Mouse (Mus musculus): ENCODE measurements around the gene Tnr.

The Tnr gene

DNA sequence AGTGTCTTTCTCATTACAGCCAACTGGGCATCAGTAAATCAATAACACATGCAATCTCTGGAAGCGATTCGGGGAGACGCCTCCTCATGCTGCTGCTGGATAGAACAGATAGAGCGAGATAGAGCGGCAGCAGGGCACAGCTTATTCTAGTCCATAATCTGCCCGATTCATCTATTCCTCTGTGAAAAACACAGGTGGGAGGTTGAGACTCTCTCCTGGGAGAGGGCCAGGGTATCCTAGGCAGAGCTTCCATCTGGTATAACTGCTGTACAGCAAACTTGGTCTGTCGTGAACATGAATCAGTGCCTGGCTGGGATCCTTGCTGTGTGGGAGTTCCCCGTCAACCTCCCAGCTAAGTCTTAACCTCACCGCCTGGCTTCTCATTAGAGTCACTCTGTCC lies 193.4 kb downstream of the Tnr start:
- no peak for DNase-seq (ENCODE audit: low spot score in 2 of 2)

DNA sequence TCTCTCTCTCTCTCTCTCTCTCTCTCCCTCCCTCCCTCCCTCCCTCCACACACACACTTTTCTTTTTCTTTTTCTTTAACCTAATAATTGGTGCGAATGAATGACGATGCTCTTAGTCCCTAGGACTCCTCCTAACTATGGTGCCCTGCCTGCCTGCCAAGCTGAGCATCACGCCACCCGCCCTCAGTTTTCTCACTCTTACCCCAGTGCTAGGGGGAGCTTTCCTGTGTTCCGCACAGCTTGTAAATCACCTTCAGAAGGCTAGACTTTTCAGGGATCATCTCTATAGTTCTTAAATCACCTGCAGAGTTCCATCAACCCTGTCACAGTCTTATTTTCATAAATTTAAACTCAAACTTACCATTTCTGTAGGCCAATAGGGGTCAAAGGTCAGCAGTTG lies 200.2 kb downstream of the Tnr start:
- DNase-seq (ENCODE audit: low spot score in 2 of 2), result no peak

DNA sequence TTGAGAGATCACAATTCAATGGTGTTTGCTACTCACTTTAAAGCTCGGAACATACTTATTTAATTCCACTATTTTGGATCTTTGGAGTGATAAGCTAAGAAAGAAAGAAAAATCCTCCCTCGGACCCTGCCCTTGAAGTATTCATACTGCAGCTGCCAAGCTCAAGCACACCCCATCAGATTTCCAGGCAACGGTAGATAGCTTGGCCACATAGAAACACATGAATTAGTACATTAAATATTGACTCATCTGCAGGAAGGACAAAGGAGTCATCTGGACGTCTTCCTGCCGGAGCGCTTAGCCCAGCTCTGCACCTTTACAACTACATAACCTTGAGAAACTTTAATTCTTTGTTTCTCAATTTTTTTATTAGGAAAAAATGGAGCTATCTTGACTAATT lies 205.7 kb downstream of the Tnr start:
- DNase-seq (ENCODE audit: low spot score in 2 of 2), result no peak

DNA sequence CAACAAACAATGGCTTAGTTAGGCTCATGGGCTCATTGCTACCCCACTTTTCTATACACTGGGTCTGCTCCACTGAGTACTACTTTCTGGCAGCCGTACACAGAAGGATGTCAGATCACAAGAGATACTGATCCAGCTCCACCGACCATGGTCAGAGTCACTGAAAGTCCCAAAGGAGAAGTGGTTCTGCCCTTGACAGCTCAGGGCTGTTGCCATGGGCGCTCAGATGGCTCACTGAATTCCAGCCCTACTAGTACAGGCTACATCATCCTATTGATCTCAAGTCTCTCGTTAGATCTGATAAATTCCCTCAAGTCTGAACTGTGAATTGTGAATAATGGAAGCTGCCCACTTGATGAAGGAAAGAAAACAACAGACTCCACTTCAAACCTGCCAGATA lies 207.3 kb downstream of the Tnr start:
- no peak for DNase-seq (ENCODE audit: low spot score in 2 of 2)

DNA sequence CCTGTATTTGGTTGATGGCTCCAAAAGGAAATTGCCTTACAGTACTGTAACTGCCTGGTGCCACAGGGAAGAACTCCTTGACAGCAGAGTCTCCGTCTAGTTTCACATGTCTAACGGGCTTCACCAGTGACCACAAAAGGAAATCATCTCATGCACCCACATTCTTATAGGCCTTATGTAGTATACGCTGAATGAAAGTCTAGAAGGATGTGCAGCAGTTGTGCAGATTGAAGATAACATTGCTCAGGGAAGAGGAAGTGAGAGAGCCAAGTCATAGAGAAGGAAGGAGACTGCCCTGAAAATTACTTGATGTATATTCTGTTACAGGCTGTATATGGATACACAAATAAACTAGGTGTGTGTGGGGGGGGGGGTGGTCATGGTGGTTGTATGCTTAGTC lies 211.5 kb downstream of the Tnr start:
- DNase-seq (ENCODE audit: low spot score in 2 of 2), result peak in 1 of 2 experiments; percentile 5

DNA sequence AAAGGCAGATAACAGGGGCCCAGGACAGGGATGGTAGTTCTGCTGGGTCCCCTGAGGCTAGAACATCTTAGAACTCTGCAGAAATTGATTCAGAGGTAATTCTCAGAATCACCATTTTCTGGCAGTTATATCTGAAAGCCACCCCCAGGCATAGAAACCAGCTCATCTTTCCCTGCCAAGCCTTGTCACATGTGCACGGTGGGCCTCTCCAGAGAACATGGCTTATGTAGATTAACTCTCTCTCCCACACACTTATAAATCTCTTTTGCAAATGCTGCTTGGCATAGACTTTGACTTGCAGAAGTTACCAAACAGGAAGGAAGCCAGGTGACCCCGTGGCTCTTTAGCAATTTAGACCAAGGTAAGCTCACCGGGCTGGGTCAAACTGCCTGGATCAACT lies 215.9 kb downstream of the Tnr start:
- DNase-seq (ENCODE audit: low spot score in 2 of 2), result no peak

DNA sequence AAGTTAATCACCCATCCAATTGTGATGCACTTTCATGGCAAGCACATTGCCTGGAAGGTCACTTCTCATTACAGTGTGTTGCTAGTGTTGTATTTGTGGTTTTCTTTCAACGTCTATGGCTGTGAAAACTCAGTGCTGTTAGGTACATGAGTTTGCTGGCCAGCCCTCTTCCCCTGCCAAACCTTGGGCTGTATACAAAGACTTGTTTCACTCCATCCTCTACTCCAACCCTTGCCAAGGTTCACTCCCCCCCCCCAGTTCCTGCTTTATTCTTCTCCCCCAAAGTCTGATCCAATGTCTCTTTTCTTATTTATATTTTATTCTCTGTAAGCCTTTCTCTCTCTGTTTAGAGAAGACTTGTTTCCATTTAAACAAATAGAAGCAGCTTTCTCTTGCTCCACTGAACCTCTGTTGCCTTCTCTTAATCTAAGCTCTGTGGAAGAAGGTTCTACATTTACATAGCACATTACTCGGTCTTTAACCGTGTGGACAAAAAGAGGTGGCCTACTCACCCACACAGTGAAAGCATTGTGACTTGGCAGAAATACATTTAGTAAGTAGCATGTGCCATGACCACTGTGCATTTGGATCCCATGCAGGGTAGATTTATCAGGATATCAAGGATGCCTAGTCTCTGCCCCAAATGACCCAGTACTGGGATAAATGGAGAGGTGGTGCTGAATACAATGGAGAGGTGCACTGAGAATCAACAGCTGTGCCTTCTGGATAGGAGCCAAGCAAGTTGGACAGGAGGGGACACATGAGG lies 217.9 kb downstream of the Tnr start:
- DNase-seq (ENCODE audit: low spot score in 2 of 2), result no peak

DNA sequence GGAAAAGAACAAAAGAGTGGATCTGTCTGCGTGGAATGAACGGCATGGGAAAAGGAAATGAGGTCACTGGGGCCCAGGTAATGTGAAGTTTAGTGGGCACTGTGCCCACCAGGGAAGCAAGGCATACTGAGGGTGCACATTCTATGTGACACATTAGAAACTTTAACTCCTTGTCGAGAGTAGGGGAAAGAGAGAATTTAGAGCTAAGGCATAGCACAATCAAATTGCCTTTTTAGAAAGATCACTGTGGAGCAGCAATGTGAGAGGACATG lies 218.4 kb downstream of the Tnr start:
- DNase-seq (ENCODE audit: low spot score in 2 of 2), result no peak

DNA sequence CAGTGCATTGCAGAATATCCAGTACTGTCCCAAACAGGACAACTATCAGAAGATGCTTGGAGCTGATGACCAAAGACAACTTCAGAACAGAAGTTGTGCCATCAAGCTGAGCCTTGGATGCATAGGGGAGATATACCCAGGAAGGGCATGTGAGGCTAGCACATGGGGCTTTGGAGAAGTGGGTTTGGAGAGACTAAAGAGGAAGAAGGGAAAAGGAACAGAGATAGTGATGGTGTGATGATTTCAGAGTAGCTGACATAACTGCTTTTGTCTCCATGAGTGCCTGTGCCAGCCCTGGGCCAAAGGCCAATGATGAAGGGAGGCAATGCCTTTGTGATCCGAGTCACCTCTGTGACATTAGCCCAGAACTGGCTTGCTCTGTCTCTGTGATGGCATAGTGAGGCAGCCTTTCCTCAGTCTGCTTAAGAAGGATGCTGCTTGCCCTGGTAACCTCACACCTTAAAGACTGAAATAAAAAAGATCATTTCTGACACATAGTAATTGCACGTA lies 220.2 kb downstream of the Tnr start:
- DNase-seq (ENCODE audit: low spot score in 2 of 2), result peak in 1 of 2 experiments; percentile 11

DNA sequence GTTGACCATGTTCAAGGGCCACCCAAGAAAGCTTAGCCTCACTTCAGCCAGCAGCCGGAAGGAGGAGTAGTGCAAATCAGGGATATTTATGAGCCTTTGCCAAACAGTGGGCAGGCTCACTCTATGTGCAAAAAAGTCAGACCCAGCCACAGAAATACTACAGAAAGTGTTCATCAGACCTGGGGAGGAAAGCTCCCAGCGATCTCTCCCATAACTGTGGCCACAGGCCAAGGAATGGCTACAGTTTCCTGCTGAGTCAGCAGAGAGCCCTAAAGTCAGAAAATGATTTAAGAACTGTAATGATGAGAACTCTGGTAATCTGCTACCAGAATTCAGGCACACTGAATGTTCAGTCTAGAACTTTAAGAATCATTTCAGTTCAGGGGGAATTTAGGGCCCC lies 221.7 kb downstream of the Tnr start:
- DNase-seq (ENCODE audit: low spot score in 2 of 2), result no peak

DNA sequence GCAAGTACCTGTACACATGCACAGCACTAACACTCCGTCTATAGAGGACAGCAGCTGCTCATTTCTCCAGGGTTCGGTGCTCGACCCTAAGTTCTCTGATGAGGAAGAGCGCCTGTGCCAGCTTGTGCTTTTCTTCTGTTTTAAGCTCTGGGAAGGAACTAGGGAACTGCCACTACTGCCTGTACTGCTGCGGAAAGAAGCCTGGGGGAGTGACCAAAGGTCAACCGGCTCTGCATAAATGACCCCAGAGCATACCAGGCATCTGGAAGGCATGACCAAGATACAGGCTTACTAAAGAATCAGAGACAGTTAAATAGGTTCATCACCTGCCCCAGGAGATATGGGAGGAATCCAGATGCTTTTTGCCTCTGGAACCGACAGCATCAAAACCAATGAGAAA lies 224.4 kb downstream of the Tnr start:
- no peak for DNase-seq (ENCODE audit: low spot score in 2 of 2)

DNA sequence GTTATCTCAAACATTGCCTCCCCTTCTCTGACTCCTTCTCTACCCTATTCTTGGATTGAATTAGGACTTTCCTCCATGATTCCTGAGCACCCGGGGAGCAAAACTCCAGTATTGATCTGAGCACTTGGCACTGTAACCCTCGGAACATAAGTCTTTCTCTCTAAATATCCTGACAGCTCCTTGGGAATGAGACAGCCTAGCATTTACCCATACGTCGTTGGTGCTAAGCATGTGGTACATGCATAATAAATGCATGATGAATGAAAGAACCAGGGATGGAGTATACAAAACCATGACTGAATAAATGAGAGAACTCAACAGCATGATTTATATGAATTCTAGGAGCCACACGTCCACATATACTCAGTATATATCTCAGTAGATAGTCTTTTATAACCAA lies 226.8 kb downstream of the Tnr start:
- no peak for DNase-seq (ENCODE audit: low spot score in 2 of 2)

DNA sequence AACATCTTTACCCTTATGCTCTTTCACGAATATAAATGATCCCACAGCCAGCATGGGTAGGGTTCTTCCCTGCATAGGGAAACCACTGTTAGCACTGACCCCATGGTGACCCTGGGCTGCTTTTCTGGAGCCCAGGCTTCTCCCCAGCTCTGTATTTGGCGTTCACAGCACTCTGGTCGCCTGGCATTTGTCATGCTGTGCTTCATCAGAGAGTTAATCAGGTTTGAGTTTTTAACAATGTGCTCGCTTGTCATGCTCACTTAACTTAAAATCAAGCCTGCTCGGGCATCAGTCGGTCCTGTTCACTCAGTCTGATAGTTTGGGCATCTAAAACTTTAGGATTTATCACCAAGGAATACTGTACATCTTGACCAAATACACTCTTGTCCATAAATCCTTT lies 227.3 kb downstream of the Tnr start:
- DNase-seq (ENCODE audit: low spot score in 2 of 2), result no peak

DNA sequence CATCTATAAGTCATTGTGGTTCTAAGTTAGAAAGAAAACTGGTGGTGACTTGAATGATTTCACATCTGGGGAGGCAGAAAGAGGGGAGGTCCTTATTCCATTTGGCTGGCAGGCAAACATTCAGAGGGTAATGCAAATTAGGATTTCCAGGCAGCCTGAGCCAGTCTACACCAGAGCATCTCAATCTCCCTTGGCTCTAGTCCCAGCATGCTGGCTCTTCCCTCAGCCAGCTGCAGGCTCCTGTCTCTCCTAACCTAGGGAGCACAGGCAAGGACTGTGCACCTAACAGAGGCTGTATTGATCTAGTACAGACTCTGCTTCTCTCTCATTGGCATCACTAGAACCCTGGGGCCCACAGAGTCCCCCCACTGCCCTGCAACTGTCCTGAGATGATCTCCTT lies 237.4 kb downstream of the Tnr start:
- no peak for DNase-seq (ENCODE audit: low spot score in 2 of 2)

DNA sequence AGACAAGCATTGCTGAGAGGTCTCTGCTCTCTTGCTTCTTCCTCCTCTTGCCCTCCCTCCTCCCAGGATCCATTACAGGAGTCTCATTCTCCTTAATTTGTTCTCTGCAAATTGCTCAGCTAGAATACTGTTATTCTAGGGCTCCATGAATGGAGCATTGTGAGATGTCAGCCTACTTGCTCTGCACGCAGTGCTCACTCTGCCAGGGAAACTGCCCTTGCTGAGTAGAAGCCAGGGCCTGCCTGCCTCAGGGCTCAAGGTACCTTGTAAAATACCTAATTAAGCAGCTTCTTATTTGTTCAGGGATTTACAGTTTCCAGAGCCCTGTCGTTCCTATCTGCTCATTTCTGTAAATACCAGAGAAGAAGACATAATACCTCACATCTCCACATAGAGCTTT lies 240.3 kb downstream of the Tnr start:
- no peak for DNase-seq (ENCODE audit: low spot score in 2 of 2)

DNA sequence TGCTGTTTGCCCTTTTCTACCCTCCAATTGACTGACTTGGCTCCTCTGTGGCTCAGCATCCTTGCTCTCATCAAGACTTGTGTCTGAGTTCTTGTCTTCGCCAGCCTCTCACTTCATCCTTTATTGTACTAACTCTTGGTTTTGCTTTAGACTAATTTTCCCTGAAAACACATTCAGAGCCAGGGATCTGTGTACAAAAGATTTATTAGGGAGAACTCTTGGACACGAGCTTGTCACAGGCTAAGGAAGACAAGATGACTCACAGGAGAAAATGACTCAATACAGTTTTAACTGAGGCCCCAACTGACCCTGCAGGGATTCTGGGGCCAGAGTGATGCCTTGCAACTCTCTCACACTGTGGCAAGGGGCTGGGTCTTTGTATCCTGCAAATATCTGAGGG lies 241.3 kb downstream of the Tnr start:
- DNase-seq (ENCODE audit: low spot score in 2 of 2), result no peak

DNA sequence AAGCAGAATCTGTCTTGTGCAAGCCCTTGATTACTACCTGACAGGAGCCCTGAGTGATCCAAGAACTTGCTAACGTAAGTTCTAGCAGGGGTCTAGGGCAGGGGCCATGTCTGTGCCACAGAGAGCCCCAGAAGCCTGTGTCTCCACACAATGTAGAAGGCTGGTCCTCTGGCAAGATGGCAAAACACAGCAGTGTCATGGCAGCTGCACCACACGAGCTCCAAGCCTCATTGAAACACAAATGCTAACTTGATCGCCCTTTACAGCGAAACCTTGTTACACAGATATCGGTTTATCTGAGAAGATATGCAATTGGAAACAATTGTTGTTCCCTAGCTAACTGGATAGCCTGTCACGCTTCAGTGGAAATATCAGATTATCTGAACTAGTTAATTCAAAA lies 246.4 kb downstream of the Tnr start:
- no peak for DNase-seq (ENCODE audit: low spot score in 2 of 2)

DNA sequence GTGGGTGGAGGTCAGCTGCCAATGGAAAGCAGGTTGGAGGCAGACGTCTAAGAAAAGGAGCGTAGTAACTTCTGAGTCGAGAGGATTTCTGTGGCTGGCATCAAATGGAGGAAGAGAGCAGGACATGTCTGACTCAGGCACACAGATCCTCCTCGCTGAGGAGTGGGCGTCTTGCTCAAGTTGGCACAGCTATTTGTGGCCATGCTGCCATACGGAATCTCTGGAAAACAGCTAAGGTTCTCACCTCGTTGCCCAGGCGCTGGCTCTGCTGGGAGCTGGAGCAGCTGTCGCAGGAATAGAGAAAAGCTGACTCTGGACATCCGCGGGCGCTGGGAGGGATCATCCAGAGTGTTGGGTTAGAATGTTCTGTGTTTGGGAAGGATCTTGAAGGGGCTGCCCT lies 250.1 kb downstream of the Tnr start:
- no peak for DNase-seq (ENCODE audit: low spot score in 2 of 2)

DNA sequence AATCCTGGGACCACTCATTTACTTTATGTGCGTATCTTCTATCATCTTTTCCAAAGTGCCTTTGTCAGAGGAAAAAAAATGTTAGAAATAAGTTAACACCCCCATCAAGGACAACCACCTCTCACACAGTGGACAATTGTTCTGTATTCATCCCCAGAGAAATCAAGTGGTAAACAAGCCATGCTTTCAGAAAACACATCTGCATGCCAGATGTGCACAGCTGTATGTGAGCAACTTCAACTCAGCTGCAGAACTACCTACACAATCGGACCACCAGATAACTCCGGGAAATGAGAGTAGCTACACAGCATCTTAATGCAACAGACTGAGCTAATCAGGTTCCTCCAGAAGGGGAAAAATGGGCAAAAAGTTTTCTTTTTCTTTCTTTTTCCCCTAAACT lies 251.6 kb downstream of the Tnr start:
- no peak for DNase-seq (ENCODE audit: low spot score in 2 of 2)

DNA sequence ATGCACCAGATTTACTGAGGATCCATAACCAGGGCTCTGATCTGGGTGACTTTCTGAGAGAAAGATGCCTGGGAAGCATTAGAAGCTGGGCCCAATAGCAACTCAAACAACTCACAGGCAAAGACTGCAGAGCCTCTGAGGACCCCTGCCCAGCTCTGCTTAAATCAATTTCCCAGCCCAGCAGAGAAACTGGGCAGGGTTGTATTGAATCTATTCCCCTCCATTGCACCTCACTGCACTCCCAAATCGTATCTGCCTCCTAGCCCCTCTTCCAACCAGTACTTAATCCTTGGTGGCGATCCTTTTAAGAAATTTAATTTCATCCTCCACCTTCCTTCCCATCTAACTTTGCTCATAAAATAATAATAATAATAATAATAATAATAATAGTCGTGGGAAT lies 253.5 kb downstream of the Tnr start:
- no peak for DNase-seq (ENCODE audit: low spot score in 2 of 2)

DNA sequence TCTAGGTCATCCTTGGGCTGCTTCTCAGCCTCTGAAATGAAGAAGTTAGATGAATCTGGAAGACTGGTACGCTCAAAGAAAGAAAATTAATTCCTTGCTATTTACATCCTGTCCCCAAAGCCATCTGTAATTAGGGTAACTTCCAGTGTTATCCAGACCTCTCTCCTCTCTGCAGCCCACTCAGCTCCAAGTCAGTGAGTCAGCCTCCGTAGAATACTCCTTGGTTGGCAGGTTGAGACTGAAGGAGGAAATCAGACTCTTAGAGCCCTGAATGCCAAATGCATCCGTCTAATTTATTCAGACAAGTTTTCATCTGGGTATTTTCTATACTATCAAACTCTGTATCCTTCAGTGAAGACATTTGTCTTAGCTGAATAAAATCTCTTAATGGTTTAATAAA lies 255.9 kb downstream of the Tnr start:
- no peak for DNase-seq (ENCODE audit: low spot score in 2 of 2)

DNA sequence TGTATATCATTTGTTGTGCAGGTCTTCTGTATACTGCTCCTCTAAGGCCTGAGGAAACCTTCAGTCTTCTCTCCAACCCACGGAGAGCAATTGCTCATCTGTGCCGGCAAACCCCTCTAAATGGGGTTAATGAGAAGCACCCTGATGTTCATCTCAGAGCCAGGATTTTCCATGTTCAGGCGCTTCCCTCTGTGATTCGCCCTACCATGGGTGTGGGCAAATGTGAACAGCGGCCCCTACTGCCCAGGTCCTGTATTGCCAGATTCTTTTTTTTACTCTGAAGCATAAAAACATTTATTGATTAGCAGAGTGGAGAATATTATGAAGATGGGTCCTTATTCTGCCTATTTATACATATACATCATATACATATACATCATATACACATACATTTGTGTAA lies 260.3 kb downstream of the Tnr start:
- DNase-seq (ENCODE audit: low spot score in 2 of 2), result peak in 1 of 2 experiments; percentile 24

DNA sequence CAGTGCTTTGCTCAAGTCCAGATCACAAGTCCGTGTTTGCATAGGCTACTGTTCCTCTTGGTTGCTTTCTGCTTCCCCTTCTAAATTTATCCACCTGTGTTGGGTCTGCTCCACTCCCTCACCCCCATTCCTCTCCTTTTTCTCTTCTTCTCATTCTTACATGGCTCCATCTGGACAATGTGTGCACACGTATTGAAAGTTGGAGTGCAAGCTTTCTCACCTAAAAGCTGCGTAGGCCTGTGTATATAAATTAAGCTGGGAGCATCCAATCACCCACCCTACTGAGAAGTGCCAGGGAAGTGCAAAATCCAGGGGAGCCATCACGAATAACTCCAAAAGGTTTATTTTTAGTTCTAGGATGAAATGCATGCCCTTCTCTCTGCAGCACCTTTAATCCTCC lies 264.7 kb downstream of the Tnr start:
- DNase-seq (ENCODE audit: low spot score in 2 of 2), result no peak

DNA sequence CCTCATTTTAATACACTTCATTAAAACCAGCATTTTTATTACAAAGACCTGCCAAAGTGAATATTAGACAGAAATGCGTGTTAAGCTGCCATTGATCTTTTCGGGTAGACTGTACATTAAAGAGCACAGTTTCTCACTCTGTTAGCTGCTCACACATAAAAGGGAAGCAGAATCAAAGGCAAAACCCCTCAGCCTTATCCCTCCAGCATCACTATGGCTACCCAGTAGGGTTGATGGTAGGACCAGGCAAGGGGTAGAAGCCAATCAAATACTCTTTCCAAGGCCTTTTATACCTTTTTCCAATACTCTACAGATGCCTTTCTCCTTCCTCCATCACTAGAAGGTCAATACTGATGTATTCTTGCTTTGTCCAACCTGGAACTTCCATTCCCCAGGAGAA lies 269.0 kb downstream of the Tnr start:
- DNase-seq (ENCODE audit: low spot score in 2 of 2), result no peak

Measured in heart, adult 9 months (tissue).